Mouse (Mus musculus) T-cell, adult 66 days (primary cell): Measurements from ENCODE around the gene Camk1g. TPM values are rescaled to one million over a fixed set of nuclear protein-coding genes. Genes with fewer than 3 reads are reported as not detected.

Experiments used
- total RNA-seq, 2 experiments: library from RNA; stranded (reverse); gene quantifications; 3 replicates in 1 of 2; 4 replicates in 1 of 2; pipeline ENCODE4 v1.2.4; 2023

Camk1g gene
- not detected for total RNA-seq

DNA sequence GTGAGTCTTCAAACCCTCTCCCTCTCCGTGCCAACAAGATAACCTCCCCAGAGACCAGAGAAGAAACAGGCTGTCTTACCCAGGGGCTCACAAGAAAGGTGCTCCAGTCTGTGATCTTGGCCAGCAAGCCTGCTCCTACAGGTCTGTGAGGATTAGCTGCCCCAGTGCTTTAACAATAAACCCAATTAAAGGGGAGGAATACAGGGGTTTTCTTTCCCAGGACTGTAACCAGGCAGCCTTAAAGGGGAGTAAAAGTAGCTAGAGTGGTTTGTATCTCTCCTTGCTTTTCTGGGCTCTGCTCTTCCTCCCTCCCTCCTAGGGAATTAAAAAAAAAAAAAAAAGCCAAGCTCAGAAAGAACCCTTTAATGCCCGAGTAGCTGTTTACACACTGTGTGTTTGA, at the start of gene Camk1g:
Camk1g (minus strand) TSS at position 203 of the 400 bp plus-strand sequence.

Other genes with a start within 250 kb of the Camk1g start
- 10 to 100 TPM; 58.6 to 62.2 TPM for gene Diexf, start 240.0 kb downstream of the Camk1g start, total RNA-seq
- gene Irf6, start 217.2 kb downstream of the Camk1g start, total RNA-seq = 10 to 100 TPM in 1 of 2 experiments, 1 to 10 TPM in 1; 7.5 to 10.2 TPM
- 1 to 10 TPM; 1.8 to 3.6 TPM for gene A130010J15Rik, start 202.3 kb downstream of the Camk1g start, total RNA-seq
- 100 to 1,000 TPM; 505 to 567 TPM for gene Traf3ip3, start 168.6 kb downstream of the Camk1g start, total RNA-seq
- gene Lamb3, start 162.6 kb downstream of the Camk1g start, total RNA-seq = 10 to 100 TPM; 10.4 to 19.3 TPM
- 10 to 100 TPM; 77.4 to 80.8 TPM for gene Hsd11b1, start 106.2 kb downstream of the Camk1g start, total RNA-seq
- gene G0s2, start 97.1 kb downstream of the Camk1g start, total RNA-seq = 1 to 10 TPM; 1.4 to 1.8 TPM